Mouse (Mus musculus): Measurements from ENCODE around the gene Selenon. TPM values are rescaled to one million over a fixed set of nuclear protein-coding genes. Genes with fewer than 3 reads are reported as not detected.

The Selenon gene
- polyA plus RNA-seq, 1 experiment from 2014 or later = 2.3 TPM

DNA sequence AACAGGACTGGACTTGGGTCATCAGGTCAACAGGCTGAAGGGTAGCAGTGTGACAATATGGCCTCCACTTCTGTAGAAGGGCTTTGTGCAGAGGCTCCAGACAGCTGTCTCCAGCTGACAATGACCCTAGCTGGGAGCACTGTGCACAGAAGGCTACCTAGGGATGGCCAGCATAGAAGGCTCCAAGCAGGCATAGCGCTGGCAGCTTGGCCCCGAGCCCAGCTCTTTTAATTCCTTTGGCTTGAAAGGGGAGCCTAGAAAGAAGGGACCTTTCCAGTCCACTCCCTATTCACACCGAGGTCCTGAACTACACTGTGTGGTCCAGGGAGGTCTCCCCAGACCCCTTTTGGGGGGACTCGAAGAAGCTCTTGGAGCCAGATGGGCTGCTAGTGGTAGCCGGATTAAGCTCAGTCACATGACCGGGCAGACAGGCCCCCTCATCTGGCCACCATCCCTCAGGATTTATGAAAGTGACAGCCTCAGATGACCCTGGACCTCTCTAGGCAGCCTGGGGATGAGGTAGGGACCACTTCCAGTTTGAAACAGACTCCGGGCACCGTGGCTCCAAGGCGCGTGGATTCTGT is 12.9 kb downstream of the Selenon start:
- Histone ChIP-seq H3K27me3 (no peaks in the 10 kb centered on the region), H3K4me1 (replicated peaks) (peaks cover 12% of the 10 kb centered on the region), H3K4me2 (no peak overlapping the region), H3K9ac (no peak overlapping the region), H3K4me3 (replicated peaks) (no peak overlapping the region), H3K27ac (no peak overlapping the region), H3K9me3 (replicated peaks) (no peaks in the 10 kb centered on the region), H3K36me3 (peaks cover 13% of the 10 kb centered on the region)
- ATAC-seq (ENCODE audit: low read depth) (no peak), DNase-seq (no peak)
- 78% methylated on average over 10 of the region's 10 CpGs for WGBS (ENCODE audit: insufficient replicate concordance)

DNA sequence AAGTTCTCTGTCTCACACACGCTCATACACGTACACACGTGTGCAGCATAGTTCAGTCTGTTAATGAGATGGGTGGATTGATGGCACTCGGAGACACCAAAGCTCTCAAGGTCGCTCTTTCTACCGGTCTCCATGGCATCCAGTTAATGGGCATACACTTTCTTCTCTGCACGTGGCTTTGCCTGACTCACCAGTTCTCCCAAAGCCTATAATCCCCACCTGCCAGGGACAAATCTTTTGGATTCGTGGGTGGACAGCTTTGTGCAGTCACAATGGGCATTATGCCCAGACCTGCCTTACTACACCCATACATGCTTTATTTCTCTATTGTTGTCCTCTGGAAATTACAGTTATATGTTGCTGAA is 16.2 kb downstream of the Selenon start:
- Histone ChIP-seq H3K9ac (peak overlapping the region; percentile 75), H3K9me3 (replicated peaks) (no peaks in the 10 kb centered on the region), H3K27me3 (no peaks in the 10 kb centered on the region), H3K4me3 (replicated peaks) (peak overlapping the region; percentile 98), H3K4me2 (peak overlapping the region; percentile 100), H3K27ac (peak overlapping the region; percentile 39; the same call in 1 of the 2 replicates), H3K36me3 (peaks cover 16% of the 10 kb centered on the region), H3K4me1 (replicated peaks) (peaks cover 37% of the 10 kb centered on the region)
- DNase-seq = no peak
- WGBS (ENCODE audit: insufficient replicate concordance) = 20% methylated on average over 8 of the region's 8 CpGs
- ATAC-seq (ENCODE audit: low read depth) = no peak

DNA sequence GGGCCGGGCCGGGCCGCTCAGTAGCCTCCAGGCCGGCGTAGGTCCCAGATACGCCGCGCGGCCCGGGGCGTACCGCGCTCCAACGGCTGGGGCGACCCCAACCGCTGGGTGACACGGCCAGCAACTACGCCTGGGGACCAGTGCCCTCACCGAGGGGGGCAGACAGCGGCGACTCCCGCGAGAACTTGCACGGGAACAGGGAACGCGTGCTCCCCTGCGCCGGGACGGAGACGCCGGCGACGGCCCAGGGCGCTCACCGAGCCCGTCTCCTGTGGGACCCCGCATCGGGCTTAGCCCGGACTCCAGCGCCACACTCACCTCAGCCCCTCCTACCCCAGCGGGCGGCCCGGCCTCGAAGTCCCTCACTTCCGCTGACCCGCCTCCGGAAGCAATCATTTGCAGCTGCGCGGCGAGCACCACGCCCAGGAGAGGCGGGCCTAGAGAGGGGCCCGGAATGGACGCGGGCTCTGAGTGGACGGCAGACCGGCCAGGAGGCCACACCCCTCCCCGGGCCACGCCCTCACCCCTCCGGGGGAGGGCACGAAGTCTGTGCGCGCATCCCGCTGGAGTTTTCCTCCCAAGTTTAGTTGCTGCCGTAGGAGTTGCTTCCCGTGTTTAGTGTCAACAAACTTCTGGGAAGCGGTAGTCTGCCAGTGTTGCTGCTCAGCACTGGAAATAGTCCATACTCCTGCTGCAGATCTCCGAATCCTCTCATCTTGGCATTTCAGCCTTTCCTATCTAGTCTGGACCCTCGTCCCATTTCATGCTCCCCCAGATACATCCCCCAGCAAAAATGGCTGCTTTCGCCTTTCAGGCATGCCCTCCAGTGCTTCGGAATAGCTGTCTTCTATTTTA is 16.8 kb downstream of the Selenon start, which contains the start of gene Mtfr1l:
Mtfr1l (minus strand) TSS at position 456 of the 855 bp plus-strand sequence.
- no peaks in the 10 kb centered on the region for H3K9me3 ChIP-seq (replicated peaks)
- peak within 1 kb of the TSS; percentile 98 for H3K4me3 ChIP-seq (replicated peaks)
- WGBS (ENCODE audit: insufficient replicate concordance) = under 1% methylated on average over 71 of the region's 71 CpGs
- H3K27ac ChIP-seq = peak within 1 kb of the TSS; percentile 89
- peak within 1 kb of the TSS; percentile 94 for H3K9ac ChIP-seq
- peaks cover 37% of the 10 kb centered on the region for H3K4me1 ChIP-seq (replicated peaks)
- H3K4me2 ChIP-seq = peak within 1 kb of the TSS; percentile 100
- peaks cover 20% of the 10 kb centered on the region for H3K36me3 ChIP-seq
- ATAC-seq (ENCODE audit: low read depth) = peak; percentile 96
- DNase-seq = peak; percentile 98
- H3K27me3 ChIP-seq = no peaks in the 10 kb centered on the region

DNA sequence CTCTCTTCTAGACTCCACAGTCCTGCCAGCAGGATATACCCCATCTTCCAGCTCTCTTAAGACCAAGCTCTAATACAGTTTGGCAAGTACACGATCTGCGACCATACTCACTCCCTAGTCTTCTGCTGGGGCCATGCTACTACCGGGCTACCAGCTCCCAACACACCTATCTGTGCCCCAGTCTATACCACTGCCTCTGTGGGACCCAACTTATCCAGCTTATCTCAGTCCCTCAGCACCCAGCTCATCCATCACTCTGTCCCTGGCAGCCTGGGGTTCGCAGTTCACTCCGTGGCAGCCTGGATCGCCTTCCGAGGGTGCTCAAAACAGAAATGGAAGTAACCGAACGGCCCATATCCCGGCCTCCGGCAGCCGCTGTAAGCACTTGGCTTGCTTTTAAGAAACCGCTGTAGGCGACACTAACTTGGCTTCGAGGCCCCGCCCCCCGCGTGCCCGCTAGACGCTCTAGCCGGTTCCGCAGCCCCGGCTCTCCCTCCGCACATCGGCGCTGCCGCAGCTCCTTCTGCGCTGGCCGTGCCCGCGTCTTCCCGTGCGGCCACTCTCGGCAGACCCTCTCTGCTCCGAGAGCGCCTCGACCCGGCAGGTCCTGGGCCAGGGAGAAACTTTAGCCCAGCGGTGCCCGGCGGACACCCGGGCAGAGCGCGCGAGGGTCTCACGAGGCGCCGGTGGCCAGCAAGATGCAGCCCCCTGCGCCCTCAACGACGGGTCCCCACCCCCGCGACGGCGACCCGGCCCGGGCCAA is 17.7 kb downstream of the Selenon start:
- peak overlapping the region; percentile 100 for H3K4me2 ChIP-seq
- WGBS (ENCODE audit: insufficient replicate concordance) = under 1% methylated on average over 57 of the region's 57 CpGs
- H3K27ac ChIP-seq = peak overlapping the region; percentile 89
- H3K36me3 ChIP-seq = peaks cover 27% of the 10 kb centered on the region
- H3K9ac ChIP-seq = peak overlapping the region; percentile 94
- no peaks in the 10 kb centered on the region for H3K9me3 ChIP-seq (replicated peaks)
- DNase-seq = peak; percentile 72
- no peaks in the 10 kb centered on the region for H3K27me3 ChIP-seq
- ATAC-seq (ENCODE audit: low read depth) = peak; percentile 71
- peaks cover 37% of the 10 kb centered on the region for H3K4me1 ChIP-seq (replicated peaks)
- peak overlapping the region; percentile 98 for H3K4me3 ChIP-seq (replicated peaks)

DNA sequence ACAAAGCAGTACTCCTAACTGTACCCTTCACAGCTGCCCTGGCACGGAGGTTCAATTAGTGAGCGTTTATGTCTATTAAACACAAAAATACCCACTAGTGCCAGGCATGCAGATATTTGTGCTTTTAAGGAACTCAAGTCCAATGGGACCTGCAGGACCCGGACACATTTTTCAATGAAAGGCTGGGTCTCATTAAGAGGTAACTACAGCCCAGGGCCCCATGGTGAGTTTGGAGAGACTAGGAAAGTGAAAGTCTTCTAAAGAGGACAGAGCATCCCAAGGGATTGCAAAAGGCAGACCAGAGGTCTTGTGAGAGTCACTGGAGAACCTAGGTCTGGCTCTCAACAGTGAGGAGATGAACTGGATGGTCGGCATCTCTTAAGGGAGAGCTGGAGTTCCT is 18.5 kb downstream of the Selenon start:
- Histone ChIP-seq H3K27me3 (no peaks in the 10 kb centered on the region), H3K4me3 (replicated peaks) (peak overlapping the region; percentile 98), H3K36me3 (peaks cover 33% of the 10 kb centered on the region), H3K9ac (peak overlapping the region; percentile 94), H3K4me2 (peak overlapping the region; percentile 100), H3K4me1 (replicated peaks) (peaks cover 37% of the 10 kb centered on the region), H3K9me3 (replicated peaks) (no peaks in the 10 kb centered on the region), H3K27ac (peak overlapping the region; percentile 89)
- no peak for DNase-seq
- WGBS (ENCODE audit: insufficient replicate concordance) = 74% methylated on average over 4 of the region's 4 CpGs
- no peak for ATAC-seq (ENCODE audit: low read depth)

DNA sequence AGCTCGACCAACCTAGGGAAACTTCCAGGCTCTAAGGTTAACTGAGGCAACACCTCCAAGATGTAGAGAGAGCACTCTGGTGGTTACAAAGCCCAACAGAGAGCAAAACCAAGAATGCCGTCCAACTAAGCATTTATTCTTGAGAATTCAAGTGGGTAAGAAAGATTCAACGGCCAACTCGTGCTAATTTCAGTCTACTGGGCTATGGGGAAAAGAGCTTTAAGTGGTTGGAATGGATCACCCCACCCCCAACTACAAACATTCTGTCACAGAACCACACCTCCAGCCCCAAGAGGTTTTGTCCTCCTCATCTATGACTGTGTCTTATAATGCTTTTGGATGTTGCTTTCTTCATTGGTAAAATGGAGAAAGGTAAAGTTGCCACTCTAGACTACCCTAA is 19.0 kb downstream of the Selenon start:
- no peak for ATAC-seq (ENCODE audit: low read depth)
- DNase-seq = no peak
- Histone ChIP-seq H3K4me3 (replicated peaks) (no peak overlapping the region), H3K9ac (peak overlapping the region; percentile 51; the same call in 1 of the 2 replicates), H3K27me3 (no peaks in the 10 kb centered on the region), H3K4me1 (replicated peaks) (peaks cover 37% of the 10 kb centered on the region), H3K36me3 (peaks cover 38% of the 10 kb centered on the region), H3K4me2 (peak overlapping the region; percentile 100; the same call in 1 of the 2 replicates), H3K9me3 (replicated peaks) (no peaks in the 10 kb centered on the region), H3K27ac (no peak overlapping the region; the same call in 1 of the 2 replicates)
- WGBS (ENCODE audit: insufficient replicate concordance) = 60% methylated on average over 4 of the region's 4 CpGs

DNA sequence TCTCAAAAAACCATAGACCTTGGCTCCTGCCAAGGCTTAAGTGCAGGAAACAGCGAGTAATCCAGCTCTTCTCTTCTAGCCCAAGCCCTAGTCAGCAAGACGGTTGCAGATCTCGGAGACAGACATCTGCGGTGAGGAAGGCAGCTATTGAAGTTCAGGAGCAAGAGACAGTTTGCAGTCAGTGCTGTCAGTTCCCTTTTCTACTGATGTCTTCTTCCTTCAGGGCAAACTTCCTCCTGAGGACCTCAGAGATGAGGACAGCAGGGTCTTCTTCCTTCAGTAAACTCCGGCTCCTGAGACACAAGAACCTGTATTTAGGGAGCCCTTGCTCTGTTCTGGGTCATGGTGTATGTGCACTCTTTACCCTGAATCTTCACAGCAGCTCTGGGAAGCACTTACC is 25.7 kb downstream of the Selenon start:
- no peaks in the 10 kb centered on the region for H3K27me3 ChIP-seq
- WGBS (ENCODE audit: insufficient replicate concordance) = 44% methylated on average over 5 of the region's 5 CpGs
- H3K4me1 ChIP-seq (replicated peaks) = 0 out of 2 replicates have a peak, but pooled peaks cover 10% of the 10 kb centered on the region
- H3K9ac ChIP-seq = no peak overlapping the region
- H3K4me3 ChIP-seq (replicated peaks) = no peak overlapping the region
- H3K9me3 ChIP-seq (replicated peaks) = no peaks in the 10 kb centered on the region
- DNase-seq (no peak), ATAC-seq (ENCODE audit: low read depth) (no peak)
- peak overlapping the region; percentile 47 for H3K27ac ChIP-seq
- no peak overlapping the region for H3K4me2 ChIP-seq
- peaks cover 100% of the 10 kb centered on the region for H3K36me3 ChIP-seq

DNA sequence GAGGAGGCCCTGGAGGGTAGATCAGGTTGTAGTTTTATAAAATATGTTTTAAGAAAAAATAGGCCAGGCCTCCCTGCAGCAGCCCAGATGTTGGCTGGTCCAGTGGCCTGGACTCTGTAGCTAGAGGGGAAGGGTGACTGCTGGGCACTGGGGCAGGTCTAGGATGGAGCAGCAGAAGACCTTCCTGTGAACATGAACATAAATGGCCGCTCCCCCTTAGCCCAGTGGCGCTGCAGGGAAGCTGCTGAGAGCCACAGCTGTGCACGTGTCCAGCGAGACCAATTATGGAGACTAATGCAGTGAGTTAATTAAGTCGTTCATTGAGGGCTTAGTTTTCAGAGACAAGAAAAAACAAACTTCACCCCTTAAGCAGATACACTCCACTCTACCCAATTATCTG is 26.2 kb downstream of the Selenon start:
- ATAC-seq (ENCODE audit: low read depth) = no peak
- WGBS (ENCODE audit: insufficient replicate concordance) = 62% methylated on average over 5 of the region's 5 CpGs

DNA sequence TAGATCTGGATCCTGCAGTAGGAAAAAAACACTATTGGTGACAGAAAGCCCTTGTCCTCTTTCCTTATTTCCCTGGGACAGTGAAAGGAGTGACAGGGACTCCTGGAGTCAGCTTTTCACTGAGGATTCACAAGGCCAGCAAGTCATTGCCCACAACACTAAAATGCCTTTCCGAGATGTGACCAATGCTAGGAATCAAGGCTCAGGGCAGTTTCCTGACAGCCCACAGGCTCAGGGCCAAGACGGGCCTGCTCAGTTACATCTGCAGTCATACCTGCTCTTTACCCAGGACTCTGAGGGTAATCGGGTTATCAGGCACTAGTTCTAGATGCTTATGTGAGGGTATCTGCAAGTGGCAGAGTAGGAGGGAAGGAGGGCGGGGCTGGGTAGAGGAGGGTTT is 28.5 kb downstream of the Selenon start:
- Histone ChIP-seq H3K27ac (no peak overlapping the region), H3K36me3 (peaks cover 97% of the 10 kb centered on the region), H3K4me1 (replicated peaks) (0 out of 2 replicates have a peak, but pooled peaks cover 10% of the 10 kb centered on the region), H3K27me3 (no peaks in the 10 kb centered on the region), H3K4me3 (replicated peaks) (no peak overlapping the region), H3K9me3 (replicated peaks) (no peaks in the 10 kb centered on the region), H3K9ac (no peak overlapping the region), H3K4me2 (no peak overlapping the region)
- ATAC-seq (ENCODE audit: low read depth) (no peak), DNase-seq (no peak)
- 76% methylated on average over 4 of the region's 4 CpGs for WGBS (ENCODE audit: insufficient replicate concordance)

More for the DNA sequence above, 26.2 kb downstream of the Selenon start:
- peak overlapping the region; percentile 47 for H3K27ac ChIP-seq
- H3K4me1 ChIP-seq (replicated peaks) = 0 out of 2 replicates have a peak, but pooled peaks cover 10% of the 10 kb centered on the region
- H3K9ac ChIP-seq = no peak overlapping the region
- DNase-seq = no peak
- H3K27me3 ChIP-seq = no peaks in the 10 kb centered on the region
- H3K9me3 ChIP-seq (replicated peaks) = no peaks in the 10 kb centered on the region
- H3K4me3 ChIP-seq (replicated peaks) = no peak overlapping the region
- H3K36me3 ChIP-seq = peaks cover 100% of the 10 kb centered on the region
- H3K4me2 ChIP-seq = no peak overlapping the region

DNA sequence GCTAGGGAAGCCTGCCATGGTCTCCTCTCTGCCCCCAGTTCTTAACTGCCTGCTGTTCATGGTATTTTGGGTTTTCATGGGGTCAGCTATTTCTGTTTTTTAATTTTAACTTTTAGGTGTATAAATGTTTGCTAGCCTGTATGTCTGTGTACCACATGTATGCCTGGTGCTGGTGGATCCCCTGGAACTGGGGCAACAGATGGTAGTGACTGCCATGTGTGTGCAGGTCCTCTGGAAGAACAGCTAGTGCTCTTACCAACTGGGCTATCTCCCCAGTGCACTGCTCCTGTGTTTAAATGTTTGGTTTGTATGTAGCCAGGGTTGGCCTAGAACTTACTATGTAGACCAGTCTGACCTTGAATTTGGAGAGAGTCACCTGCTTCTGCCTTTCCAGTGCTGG is 32.7 kb downstream of the Selenon start:
- DNase-seq (no peak), ATAC-seq (ENCODE audit: low read depth) (no peak)
- H3K4me2 ChIP-seq = no peak overlapping the region
- no peak overlapping the region for H3K4me3 ChIP-seq (replicated peaks)
- peaks cover 47% of the 10 kb centered on the region for H3K4me1 ChIP-seq (replicated peaks)
- H3K27ac ChIP-seq = no peak overlapping the region
- peaks cover 86% of the 10 kb centered on the region for H3K36me3 ChIP-seq
- no peaks in the 10 kb centered on the region for H3K9me3 ChIP-seq (replicated peaks)
- no peak overlapping the region for H3K9ac ChIP-seq
- no peaks in the 10 kb centered on the region for H3K27me3 ChIP-seq

DNA sequence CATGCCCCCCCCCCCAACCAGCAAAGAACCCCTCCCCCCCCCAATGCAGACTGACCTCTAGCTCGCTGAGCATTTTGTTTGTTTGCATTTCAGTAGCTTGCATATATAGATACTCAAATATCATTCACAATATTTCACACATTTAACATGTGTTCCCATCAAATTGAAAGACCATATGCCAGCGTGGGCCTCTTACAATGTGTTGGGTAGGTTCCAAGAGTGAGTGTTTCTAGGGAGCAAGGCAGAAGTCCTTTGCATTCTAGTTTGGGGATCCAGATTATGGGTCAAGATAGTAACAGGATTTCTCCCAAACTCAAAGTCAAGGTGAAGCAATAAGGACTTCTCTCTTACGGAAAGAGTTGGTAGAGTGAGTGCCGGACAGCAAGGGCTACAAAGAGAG is 33.4 kb downstream of the Selenon start:
- DNase-seq (no peak), ATAC-seq (ENCODE audit: low read depth) (no peak)
- WGBS (ENCODE audit: insufficient replicate concordance) = 87% methylated on average over 4 of the region's 4 CpGs
- Histone ChIP-seq H3K27me3 (no peaks in the 10 kb centered on the region), H3K9me3 (replicated peaks) (no peaks in the 10 kb centered on the region), H3K4me2 (no peak overlapping the region), H3K4me1 (replicated peaks) (peaks cover 53% of the 10 kb centered on the region), H3K27ac (no peak overlapping the region), H3K4me3 (replicated peaks) (no peak overlapping the region), H3K9ac (no peak overlapping the region), H3K36me3 (peaks cover 85% of the 10 kb centered on the region)

Data from liver, embryonic 13.5 days (tissue).